In the genomic region with DNA sequence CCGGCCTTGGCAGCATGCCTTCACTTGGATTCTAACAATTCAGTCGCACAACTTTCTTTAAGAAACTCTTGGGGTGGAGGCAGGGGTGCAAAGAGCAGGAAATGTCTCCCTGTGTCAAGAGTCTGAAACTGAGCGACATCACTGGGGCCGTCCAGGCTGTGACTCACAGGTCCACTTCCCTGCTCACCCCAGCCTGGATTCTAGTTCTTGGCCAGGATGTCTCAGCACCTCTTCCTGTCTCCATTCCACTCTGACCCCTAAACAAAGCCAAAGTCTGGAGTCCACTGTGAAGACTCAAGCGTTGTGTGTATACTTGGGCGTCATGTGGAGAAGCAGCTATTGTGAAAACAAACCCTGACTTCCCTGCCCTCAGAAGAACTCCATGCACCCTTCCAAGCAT, we compare ENCODE assay signal across 11 mouse cellular contexts. TPM values are rescaled to one million over a fixed set of nuclear protein-coding genes. Genes with fewer than 3 reads are reported as not detected.
A peak's percentile ranks its signal among the peaks of the same experiment; 100 is the strongest.
DNase-seq lines count a peak whose midpoint lies in the region; ATAC-seq and TF ChIP-seq lines count a peak whose summit lies in the region.
"Had no signal": no experiment of that assay in that cellular context is flagged by ENCODE, and none has a peak within 500 bp of the region (broad histone marks: within the 10 kb centered on the region; RNA-seq: fewer than 3 reads in every experiment).

No protein-coding gene starts in this region.

- no peaks in the 10 kb centered on the region for H3K36me3 ChIP-seq in intestine, embryonic 15.5 days
- H3K36me3 ChIP-seq in intestine, postnatal 0 days (ENCODE audit: control insufficient read depth, insufficient read depth): no peaks in the 10 kb centered on the region
- no peaks in the 10 kb centered on the region for H3K36me3 ChIP-seq in kidney, embryonic 15.5 days
- H3K36me3 ChIP-seq: midbrain, embryonic 13.5 days had no signal

- TF ChIP-seq CTCF in intestine, postnatal 0 days (IDR thresholded peaks at IDR 0.05; ENCODE audit: low read depth): no peak

- peak; percentile 64 for DNase-seq in heart, adult 8-10 months (ENCODE audit: low spot score)
- DNase-seq in lung, postnatal 4 days: peak; percentile 55 to 76
- DNase-seq in Muller cell, postnatal 12 days (ENCODE audit: inconsistent ontology term): no peak
- no peak for DNase-seq in right cerebral cortex, postnatal 14 days
- DNase-seq: cerebellum, adult 11-12 months; thymus, postnatal 36 days had no signal

- no peak overlapping the region for H3K4me3 ChIP-seq in intestine, embryonic 15.5 days (replicated peaks)
- no peak overlapping the region for H3K4me3 ChIP-seq in intestine, postnatal 0 days (ENCODE audit: low read depth, low read length)
- H3K4me3 ChIP-seq in kidney, embryonic 15.5 days (replicated peaks): no peak overlapping the region
- H3K4me3 ChIP-seq: midbrain, embryonic 13.5 days had no signal

- no peak overlapping the region for H3K27ac ChIP-seq in intestine, embryonic 15.5 days
- no peak overlapping the region for H3K27ac ChIP-seq in intestine, postnatal 0 days (ENCODE audit: low read depth, low read length)
- peak overlapping the region; percentile 73 for H3K27ac ChIP-seq in kidney, embryonic 15.5 days
- H3K27ac ChIP-seq: midbrain, embryonic 13.5 days had no signal

- 0 out of 2 replicates have a peak, but pooled peaks have one; percentile 31 for ATAC-seq in intestine, embryonic 15.5 days
- ATAC-seq in intestine, postnatal 0 days: no peak
- no peak; the same call in 1 of the 2 replicates for ATAC-seq in kidney, embryonic 15.5 days (replicated peaks; ENCODE audit: low FRiP score)
- no peak for ATAC-seq in activated CD4-positive, CD25-positive, alpha-beta regulatory T cell, adult 4 months
- ATAC-seq: midbrain, embryonic 13.5 days had no signal

- no peak overlapping the region for H3K9ac ChIP-seq in intestine, embryonic 15.5 days
- no peak overlapping the region for H3K9ac ChIP-seq in intestine, postnatal 0 days (ENCODE audit: low read depth, low read length)
- H3K9ac ChIP-seq in kidney, embryonic 15.5 days: no peak overlapping the region
- H3K9ac ChIP-seq: midbrain, embryonic 13.5 days had no signal

- WGBS in intestine, embryonic 15.5 days: 54% methylated on average over 6 of the region's 6 CpGs
- WGBS in intestine, postnatal 0 days: 62% methylated on average over 6 of the region's 6 CpGs
- 51% methylated on average over 6 of the region's 6 CpGs for WGBS in kidney, embryonic 15.5 days

- H3K9me3 ChIP-seq in intestine, embryonic 15.5 days: no peaks in the 10 kb centered on the region
- no peaks in the 10 kb centered on the region for H3K9me3 ChIP-seq in intestine, postnatal 0 days (ENCODE audit: control insufficient read depth)
- no peaks in the 10 kb centered on the region for H3K9me3 ChIP-seq in kidney, embryonic 15.5 days (replicated peaks)
- H3K9me3 ChIP-seq: midbrain, embryonic 13.5 days had no signal

- no peak overlapping the region for H3K4me2 ChIP-seq in intestine, embryonic 15.5 days (replicated peaks)
- no peak overlapping the region for H3K4me2 ChIP-seq in intestine, postnatal 0 days (replicated peaks; ENCODE audit: low read depth)
- no peak overlapping the region for H3K4me2 ChIP-seq in kidney, embryonic 15.5 days
- H3K4me2 ChIP-seq: midbrain, embryonic 13.5 days had no signal

- H3K27me3 ChIP-seq in intestine, embryonic 15.5 days (replicated peaks): no peaks in the 10 kb centered on the region
- H3K27me3 ChIP-seq in intestine, postnatal 0 days (replicated peaks; ENCODE audit: control insufficient read depth, insufficient read depth, low read length): no peaks in the 10 kb centered on the region
- no peaks in the 10 kb centered on the region for H3K27me3 ChIP-seq in kidney, embryonic 15.5 days
- H3K27me3 ChIP-seq: midbrain, embryonic 13.5 days had no signal

- no peaks in the 10 kb centered on the region for H3K4me1 ChIP-seq in intestine, embryonic 15.5 days (replicated peaks)
- no peaks in the 10 kb centered on the region for H3K4me1 ChIP-seq in intestine, postnatal 0 days (replicated peaks; ENCODE audit: control insufficient read depth, insufficient read depth, low read length)
- H3K4me1 ChIP-seq in kidney, embryonic 15.5 days: peaks cover 21% of the 10 kb centered on the region
- H3K4me1 ChIP-seq: midbrain, embryonic 13.5 days had no signal

RNA-seq across cellular contexts. Expression of gene Kdr, which starts 55.6 kb away (rescaled TPM):
- 24.4 and 25.5 TPM in 2 replicates for polyA plus RNA-seq in intestine, embryonic 15.5 days (2015; fragmentation: Nextera tagmentation; extraction: Ambion mirVana)
- 10.4 and 11.6 TPM in 2 replicates for polyA plus RNA-seq in intestine, postnatal 0 days (2015; fragmentation: Nextera tagmentation; extraction: Ambion mirVana)
- 10 to 100 TPM; 62.5 to 87.5 (median 77.7) TPM for total RNA-seq in heart, adult 8-10 months (2022)
- polyA plus RNA-seq in kidney, embryonic 15.5 days (2015; fragmentation: Nextera tagmentation; extraction: Ambion mirVana): 37.8 and 41.7 TPM in 2 replicates
- polyA plus RNA-seq in activated CD4-positive, CD25-positive, alpha-beta regulatory T cell, adult 4 months (2017; shearing (Covaris generic)): under 1 TPM in 1 of 2 experiments, not detected in 1; 0.24 TPM

Comparison
In these comparisons a context has a peak if more than half of its experiments do, and no peak if none do; other contexts are left out.
1. DNase-seq: peak in heart, adult 8-10 months (single experiment) and lung, postnatal 4 days (2 of 2); none in Muller cell, postnatal 12 days (single experiment) and right cerebral cortex, postnatal 14 days (single experiment).